Mouse (Mus musculus) neutrophil, adult 5-6 weeks (primary cell): ENCODE results near the gene Mdc1. TPM values are rescaled to one million over a fixed set of nuclear protein-coding genes. Genes with fewer than 3 reads are reported as not detected.

Experiments
- ATAC-seq: fragments of 151-379, 151-347 bp; 2 replicates; pipeline ENCODE4 v1.8.0; 2017; ENCODE audit warnings: mild to moderate bottlenecking, moderate TSS enrichment; ENCODE audit not compliant: insufficient number of reproducible peaks, poor library complexity, low FRiP score, severe bottlenecking; ENCODE audit errors: extremely low read depth
- total RNA-seq: library from RNA; stranded (forward); fragments of 200-1000 nt; gene quantifications from 2 replicates; pipeline ENCODE4 v1.2.3, GENCODE M21; 2017

Mdc1 gene
- total RNA-seq, 1 experiment from 2014 or later, result 30.7 TPM

DNA sequence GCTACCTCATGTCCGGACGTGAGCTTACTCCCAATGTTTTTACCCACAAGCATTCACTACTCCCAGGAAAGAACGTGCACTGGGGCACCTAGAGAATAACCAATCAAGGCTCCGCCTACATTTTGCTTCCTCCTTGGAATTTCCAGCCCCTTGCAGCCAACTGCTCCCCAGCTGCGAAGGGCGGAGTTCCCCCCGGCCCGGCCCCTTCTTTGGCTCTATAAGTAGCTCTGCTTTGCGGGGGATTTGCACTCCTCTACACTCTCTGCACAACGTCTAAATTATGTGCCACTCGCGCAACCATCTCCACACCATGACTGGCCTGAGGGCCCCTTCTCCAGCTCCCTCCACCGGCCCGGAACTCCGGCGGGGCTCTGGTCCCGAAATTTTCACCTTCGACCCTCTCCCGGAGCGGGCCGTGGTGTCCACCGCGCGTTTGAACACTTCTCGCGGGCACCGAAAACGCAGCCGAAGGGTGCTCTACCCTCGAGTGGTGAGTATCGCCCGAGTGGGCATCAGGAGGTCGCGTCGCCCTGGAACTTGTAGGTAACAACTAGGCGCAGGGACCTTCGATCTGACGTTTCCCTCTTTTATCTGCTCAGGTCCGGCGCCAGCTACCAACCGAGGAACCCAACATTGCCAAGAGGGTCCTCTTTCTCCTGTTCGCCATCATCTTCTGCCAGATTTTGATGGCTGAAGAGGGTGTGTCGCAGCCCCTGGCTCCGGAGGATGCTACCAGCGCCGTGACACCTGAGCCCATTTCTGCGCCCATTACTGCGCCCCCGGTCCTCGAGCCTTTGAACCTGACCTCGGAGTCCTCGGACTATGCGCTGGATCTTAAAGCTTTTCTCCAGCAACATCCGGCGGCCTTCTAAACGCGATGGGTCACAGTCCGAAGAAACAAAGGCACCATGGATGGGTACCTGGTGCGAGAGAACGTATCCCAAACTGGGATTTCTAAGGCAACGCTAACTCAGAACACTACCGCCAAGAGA is 19.6 kb upstream of the Mdc1 start, which contains the start of gene Ier3:
Ier3 (plus strand) TSS at position 246 of the 992 bp plus-strand sequence.
- peak; percentile 40 for ATAC-seq

DNA sequence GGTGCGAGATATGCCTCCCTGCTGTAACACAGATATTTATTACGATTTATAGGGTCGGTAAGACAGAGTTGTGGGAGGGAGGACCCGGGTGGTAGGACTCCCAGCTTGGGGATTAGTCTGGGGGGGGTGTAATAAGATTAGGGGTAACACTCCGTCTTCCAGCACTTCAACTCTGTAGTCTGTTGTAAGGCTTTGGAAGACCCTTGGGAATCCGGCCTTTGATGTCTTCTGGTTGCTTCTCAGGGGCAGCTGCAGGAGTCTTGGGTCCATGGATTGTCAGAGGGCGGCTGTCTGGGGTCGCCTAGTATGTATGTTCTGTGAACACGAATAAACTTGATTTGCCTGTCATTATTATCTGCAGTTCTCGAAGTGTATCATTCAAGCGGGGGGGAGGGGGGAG is 18.8 kb upstream of the Mdc1 start:
- no peak for ATAC-seq

DNA sequence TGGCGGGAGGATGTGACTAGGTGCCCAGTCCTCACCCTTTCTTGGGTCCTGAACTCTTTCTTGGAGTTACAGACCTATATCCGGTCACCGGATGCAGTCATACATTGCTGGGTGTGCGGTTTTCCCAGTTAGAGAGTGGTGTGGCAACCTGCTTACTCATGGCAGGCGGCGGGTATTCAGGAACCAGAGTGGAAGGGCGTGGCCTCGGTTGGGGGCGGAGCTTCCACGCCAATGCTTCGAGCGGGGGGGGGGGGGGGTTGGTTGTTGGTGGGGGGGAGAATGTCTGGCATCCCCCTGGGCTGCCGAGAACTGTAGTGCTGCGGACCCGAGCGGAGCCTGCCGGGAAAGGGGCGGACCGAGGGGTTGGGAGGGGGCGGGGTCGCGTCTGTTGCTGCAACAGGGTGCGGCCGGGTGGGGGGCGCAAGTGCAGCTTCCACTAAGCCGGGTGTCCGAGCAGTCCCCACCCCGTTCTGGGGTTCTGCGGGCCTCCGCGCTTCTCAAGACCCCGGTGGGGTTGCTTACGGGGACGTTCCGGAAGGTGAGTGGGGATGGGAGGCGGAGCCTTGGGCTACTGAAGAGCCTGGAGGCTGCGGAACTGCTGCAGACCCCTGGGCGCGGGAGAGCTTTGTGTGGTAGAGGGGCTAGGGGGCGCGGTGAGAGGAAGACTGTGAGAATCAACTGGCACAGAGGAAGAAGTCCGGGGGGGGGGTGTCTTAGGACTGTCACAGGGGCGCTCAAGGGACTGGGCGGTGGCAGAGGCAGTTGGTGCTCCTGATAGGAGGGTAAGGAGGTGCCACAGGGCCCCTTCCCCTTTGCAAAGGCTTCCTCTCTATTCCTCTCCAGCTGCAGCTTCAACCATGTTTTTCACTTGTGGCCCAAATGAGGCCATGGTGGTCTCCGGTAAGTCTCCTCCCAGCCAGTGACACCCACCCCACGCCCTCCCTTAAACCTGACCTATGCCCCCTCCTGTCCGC is 18.1 kb upstream of the Mdc1 start, which contains the start of gene Flot1:
Flot1 (plus strand) TSS at position 267 of the 974 bp plus-strand sequence.
- ATAC-seq, result peak; percentile 82

DNA sequence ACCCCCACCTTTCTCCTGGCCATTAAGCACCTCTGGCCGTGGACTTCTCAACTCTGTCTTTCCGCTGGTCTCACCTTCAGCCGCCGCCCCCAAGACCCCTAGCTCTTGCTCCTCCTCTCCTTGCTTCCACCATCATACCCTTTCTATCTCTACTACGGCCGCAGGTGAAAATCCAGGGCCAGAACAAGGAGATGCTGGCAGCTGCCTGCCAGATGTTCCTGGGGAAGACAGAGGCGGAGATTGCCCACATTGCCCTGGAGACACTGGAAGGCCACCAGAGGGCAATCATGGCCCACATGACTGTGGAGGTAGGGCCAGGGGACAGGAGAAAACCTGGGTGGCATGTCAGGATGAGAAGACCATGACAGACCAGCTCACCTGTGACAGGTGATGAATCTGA is 16.9 kb upstream of the Mdc1 start:
- no peak for ATAC-seq

DNA sequence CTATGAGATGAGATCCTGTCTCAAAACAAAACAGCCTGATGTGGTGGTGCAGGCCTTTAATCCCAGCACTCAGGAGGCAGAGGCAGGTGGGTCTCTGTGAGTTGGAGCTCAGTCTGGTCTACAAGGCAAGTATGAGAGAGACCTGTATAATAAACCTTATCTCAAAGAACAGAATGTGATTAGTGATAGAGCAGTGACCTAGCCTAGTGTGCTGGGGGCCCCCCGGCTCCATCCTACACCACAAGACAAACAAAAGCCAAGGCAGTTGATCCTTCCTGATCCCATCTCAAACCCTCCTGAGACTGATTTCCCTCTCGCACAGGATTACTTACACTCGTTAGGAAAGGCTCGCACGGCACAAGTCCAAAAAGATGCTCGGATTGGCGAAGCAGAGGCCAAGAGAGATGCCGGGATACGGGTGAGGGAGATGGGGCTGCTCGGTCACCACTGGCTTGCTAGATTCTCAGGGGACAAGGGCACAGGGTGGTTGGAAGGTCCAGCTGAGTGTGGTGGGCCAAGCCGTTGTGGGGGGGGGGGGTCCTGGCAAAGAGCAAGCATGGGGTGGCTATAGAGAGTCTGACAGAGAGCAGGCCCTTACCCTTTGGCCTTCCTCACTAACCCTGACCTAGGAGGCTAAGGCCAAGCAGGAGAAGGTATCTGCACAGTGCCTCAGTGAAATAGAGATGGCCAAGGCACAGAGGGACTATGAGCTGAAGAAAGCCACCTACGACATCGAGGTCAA is 16.0 kb upstream of the Mdc1 start:
- no peak for ATAC-seq

DNA sequence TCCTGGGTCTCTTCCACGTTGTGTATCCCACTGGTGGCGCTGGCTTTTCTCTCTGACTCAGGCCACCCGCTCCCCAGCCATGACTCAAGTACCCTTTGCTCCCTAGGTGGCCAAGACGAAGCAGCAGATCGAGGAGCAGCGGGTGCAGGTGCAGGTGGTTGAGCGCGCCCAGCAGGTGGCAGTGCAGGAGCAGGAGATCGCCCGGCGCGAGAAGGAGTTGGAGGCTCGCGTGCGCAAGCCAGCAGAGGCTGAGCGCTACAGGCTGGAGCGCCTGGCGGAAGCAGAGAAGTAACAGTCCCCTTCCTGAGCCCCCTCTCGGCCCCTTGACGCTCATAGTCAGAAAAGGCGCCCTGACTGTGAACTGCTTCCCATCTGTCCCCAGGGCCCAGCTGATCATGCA is 11.6 kb upstream of the Mdc1 start:
- ATAC-seq, result peak; percentile 94

DNA sequence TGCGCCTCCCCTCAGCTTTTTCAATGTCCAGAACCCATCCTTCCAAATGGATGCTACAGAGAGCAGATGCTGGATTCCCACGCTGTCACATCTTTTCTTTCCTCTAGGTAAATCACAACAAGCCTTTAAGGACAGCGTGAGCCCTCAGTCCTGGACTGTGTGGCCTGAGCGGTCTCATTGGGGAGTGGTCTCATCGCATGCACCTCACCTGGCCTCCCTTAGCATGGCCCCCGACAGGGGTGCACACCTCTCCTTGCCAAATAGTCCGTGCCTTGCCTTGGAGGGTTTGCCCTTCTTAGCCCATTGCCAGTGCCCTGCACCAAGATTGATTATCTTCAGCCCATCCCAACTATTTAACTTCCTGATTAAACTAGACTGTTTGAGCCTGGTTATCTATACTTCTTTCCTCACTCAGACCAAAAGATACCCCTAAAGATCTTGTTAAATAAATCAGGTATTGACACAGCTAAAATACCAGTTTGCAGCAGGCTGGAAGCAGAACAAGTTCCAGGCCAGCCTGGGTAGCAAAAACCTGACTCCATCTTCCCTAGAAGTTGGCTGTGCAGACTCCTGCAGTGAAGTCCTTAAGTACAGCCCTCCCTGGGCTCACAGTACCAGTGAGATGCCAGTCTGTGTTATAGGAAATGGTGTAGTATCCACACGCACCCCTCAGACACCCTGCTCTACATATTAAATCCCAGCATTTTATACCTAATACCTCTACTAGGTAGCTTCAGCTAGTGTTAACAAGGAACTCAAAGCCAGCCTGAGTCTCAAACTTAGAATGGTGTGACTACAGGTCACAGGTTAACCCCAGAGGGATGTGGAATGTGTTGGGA is 8.7 kb upstream of the Mdc1 start:
- ATAC-seq, result no peak

DNA sequence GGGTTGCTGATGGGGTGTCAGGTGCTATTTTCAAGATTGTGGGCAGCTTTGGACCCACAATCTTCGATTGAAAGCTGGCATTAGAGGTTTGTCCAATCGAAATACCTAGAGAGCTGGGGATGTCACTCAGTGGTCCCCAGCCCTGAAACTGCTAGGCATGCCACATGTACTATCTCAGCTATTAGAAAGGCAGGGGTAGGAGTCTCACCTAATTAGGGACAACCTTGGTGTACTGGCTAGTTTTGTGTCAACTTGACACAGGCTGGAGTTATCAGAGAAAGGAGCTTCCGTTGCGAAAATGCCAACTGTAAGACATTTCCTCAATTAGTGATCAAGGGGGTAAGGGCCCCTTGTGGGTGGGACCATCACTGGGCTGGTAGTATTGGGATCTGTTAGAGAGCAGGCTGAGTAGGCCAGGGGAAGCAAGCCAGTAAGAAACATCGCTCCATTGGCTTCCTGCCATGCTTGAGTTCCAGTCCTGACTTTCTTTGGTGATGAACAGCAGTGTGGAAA is 8.0 kb upstream of the Mdc1 start:
- no peak for ATAC-seq

DNA sequence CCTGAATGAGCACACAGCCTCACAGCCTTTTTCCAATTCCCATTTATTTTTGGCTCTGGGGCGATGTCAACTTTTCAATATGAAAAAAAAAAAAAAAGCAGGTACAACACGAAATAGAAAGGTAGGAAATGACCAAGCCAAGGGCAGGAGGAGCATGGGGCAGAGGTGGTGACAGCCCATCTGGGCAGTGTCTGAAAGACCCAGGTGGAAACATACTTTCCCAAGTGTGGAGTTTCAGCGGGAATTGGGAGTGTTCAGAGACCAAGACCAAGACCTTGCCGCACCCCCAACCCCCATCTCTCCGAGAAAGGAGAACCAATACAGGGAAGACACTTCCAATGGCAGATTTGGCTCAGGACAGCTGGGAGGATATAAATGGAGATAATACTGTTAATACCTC is 7.4 kb upstream of the Mdc1 start:
- ATAC-seq, result no peak

DNA sequence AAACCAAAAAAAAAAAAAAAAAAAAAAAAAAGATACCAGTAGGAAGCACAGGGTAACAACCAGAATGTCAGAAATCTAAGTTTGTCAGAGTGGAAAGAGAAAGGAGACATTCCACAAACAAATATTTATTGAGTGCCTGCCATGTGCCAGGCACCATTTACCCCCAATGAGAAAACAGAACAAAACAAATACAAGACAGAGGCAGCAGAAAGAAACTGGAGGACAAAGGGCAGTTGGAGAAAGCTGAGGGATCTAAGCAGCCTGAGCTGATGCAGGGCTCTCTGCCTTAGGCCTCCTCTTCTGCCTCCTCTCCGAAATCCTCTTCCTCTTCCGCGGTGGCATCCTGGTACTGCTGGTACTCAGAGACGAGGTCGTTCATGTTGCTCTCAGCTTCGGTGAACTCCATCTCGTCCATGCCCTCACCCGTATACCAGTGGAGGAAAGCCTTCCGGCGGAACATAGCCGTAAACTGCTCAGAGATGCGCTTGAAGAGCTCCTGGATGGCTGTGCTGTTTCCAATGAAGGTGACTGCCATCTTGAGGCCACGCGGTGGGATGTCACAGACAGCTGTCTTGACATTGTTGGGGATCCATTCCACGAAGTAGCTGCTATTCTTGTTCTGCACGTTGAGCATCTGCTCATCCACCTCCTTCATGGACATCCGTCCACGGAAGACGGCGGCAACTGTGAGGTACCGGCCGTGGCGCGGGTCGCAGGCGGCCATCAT is 6.5 kb upstream of the Mdc1 start:
- ATAC-seq, result no peak

DNA sequence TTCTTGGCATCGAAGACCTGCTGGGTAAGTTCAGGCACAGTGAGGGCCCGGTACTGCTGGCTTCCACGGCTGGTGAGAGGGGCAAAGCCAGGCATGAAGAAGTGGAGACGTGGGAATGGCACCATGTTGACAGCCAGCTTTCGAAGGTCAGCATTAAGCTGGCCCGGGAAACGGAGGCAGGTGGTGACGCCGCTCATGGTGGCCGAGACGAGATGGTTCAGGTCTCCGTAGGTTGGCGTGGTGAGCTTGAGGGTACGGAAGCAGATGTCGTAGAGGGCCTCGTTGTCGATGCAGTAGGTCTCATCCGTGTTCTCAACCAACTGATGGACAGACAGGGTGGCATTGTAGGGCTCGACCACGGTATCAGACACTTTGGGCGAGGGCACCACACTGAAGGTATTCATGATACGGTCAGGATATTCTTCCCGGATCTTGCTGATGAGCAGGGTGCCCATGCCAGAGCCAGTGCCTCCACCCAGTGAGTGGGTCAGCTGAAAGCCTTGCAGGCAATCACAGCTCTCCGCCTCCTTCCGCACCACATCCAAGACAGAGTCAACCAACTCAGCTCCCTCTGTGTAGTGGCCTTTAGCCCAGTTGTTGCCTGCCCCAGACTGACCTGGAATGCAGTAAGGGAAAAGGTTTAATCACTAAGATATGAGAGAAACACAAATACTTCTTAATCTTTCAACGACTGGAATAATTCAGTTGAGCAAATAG is 5.7 kb upstream of the Mdc1 start:
- ATAC-seq, result no peak

DNA sequence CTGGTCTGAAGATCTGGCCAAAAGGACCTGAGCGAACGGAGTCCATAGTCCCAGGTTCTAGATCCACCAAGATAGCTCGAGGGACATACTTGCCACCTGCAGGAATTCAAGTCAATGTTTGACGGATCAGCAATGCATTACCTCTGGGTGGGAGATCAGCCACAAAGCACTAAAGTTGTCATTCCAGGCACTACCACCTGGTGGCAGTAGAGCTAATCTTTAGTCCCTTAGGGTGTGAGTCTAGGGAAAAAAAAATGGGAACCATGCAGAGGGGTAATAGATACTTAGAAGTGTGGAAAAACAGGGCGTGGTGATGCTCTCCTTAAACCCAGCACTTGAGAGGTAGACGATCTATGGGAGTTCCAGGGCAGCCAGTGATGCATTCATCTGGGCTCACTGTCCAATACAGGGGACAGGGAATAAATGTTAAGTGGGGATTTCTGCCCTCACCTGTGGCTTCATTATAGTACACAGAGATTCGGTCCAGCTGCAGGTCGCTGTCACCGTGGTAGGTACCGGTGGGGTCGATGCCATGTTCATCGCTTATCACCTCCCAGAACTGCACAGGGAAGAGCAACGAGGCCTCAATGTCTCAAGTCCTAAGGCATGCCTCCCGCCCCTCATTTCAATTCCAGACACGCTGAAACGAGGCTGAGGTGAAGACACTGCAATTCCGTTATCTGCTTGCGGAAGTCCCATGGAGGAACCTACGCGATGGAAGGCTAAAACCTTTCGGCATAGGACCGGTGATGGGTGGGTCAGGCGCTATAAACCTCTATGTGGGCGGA is 4.9 kb upstream of the Mdc1 start:
- ATAC-seq, result peak; percentile 39

DNA sequence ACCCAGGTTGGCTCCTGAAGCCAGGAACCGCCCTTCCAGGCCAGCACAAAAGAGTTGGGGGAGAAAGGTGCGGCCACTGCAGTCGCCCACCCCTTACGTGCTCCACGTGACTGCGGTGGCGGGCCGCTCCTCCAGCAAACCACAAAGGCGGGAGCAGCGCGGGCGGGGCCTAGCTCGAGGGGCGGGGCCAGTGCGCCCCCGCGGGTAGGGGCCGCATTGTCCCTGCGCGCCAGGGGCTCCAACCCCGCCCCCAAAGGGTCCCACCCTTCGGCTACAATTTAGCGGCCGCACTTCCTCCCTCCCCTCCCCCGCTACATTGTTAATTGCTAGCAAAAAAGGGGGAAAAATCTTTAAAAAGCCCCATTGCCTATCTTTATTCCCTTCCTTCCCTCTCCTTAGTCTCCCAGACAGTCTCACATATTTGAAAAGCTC is 4.3 kb upstream of the Mdc1 start:
- ATAC-seq, result no peak

DNA sequence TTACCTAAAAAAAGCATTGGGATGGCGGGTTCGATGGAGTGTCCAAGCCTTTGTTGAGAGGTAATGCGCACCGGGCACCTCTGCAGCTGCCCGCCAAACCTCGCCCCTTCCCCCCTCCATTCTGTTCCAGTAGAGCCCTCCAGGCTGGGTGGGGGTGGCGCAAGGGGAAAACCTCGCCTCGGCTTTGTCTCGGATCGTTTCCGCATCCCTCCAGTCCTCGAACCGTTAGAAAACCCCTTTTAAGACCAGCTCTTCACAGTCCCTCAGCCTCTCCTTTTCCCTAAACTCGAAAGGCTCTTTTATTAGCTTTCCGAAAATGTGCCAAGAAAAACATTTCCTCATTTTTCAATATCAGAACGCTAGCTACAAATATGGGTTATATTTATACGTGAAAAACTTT is 3.8 kb upstream of the Mdc1 start:
- no peak for ATAC-seq

DNA sequence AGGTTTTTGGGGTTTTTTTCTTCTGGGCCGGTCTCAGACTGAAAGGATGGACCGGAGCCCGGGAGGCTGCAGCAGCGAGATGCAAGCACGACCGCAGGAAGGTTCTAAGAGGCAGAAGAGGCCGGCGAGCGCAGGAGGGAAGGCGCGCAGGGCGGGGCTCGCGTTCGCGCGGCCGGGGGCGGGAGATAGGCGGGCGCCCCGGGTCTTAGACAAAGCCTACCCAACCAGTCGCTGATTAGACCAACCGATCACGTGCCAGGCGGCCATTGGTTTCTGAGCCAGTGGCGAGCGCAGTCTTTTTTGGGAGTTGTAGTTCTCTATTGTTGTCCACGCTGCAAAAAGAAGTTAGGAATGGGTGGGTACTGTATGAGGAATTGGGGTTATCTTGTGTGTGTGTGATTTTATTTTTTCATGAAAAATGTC is 3.2 kb upstream of the Mdc1 start, which contains the start of gene Tubb5:
Tubb5 (minus strand) TSS at position 185 of the 423 bp plus-strand sequence.
- peak; percentile 42 for ATAC-seq

DNA sequence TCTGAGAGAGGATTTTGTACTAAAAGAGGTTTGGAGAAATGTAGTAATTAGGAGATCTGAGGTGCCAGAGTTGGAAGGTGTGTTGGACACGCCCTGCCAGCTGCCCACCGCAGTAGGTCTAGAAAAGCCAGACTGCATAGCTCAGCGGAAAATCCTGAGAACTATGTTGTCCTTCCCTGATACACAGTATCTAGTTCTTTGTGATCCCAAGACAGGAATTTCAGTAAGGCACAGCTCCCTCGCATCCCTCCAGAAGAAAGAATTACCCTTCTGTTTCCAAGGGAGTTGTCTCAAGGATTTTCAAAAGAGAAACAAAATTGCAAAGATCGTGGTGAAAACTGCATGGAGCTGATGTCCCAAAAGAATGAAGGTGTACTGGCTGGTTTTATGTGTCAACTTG is 2.7 kb upstream of the Mdc1 start:
- ATAC-seq, result no peak
